Mouse (Mus musculus) testis, adult 2 months (tissue): ENCODE results near the gene Casz1. TPM values are rescaled to one million over a fixed set of nuclear protein-coding genes. Genes with fewer than 3 reads are reported as not detected.
A peak's percentile ranks its signal among the peaks of the same experiment; 100 is the strongest.

Experiments used
- H3K27ac ChIP-seq: fragments of 200-500 bp; 2 replicates; pipeline ENCODE4 v1.5.1; 2012; ENCODE audit warnings: low read depth, low read length; ENCODE audit not compliant: control insufficient read depth, insufficient read depth
- H3K27me3 ChIP-seq: fragments of 200-500 bp; 2 replicates; pipeline ENCODE4 v1.6.1; 2012; ENCODE audit warnings: mild to moderate bottlenecking, low read length, moderate library complexity; ENCODE audit not compliant: control insufficient read depth, insufficient read depth
- H3K36me3 ChIP-seq: fragments of 200-500 bp; 2 replicates; pipeline ENCODE4 v1.6.1; 2012; ENCODE audit warnings: mild to moderate bottlenecking, low read length; ENCODE audit not compliant: control insufficient read depth, insufficient read depth
- H3K4me1 ChIP-seq: fragments of 200-500 bp; 2 replicates; pipeline ENCODE4 v1.6.1; 2012; ENCODE audit warnings: low read length; ENCODE audit not compliant: control insufficient read depth, insufficient read depth
- H3K4me3 ChIP-seq: fragments of 200-500 bp; 2 replicates; pipeline ENCODE4 v1.5.1; 2012; ENCODE audit warnings: low read depth, mild to moderate bottlenecking, low read length, moderate library complexity, mixed read lengths; ENCODE audit not compliant: control insufficient read depth
- CTCF ChIP-seq: fragments of 200-500 bp; IDR thresholded peaks from 2 replicates; pipeline ENCODE4 v1.5.1; 2012; ENCODE audit warnings: low read depth, mild to moderate bottlenecking, inconsistent platforms, low read length, moderate library complexity; ENCODE audit not compliant: control insufficient read depth, insufficient read depth, insufficient replicate concordance
- POLR2A ChIP-seq: fragments of 200-500 bp; IDR thresholded peaks from 2 replicates; pipeline ENCODE4 v1.6.1; 2012; ENCODE audit warnings: low read depth, mild to moderate bottlenecking, inconsistent platforms, low read length, moderate library complexity; ENCODE audit not compliant: control insufficient read depth
- polyA plus RNA-seq: library from polyadenylated mRNA; depleted of rRNA; stranded (reverse); fragments of >200 nt; gene quantifications from 2 replicates; pipeline ENCODE4 v1.2.3, GENCODE M21; 2012; rRNA removed

Casz1 gene
- 8.5 and 9.8 TPM in 2 replicates for polyA plus RNA-seq

- Histone ChIP-seq H3K4me1 (peaks cover 14% of the 10 kb centered on the region), H3K27me3 (peaks cover 5% of the 10 kb centered on the region)
- TF ChIP-seq POLR2A (no peak), CTCF (no peak)
Measured at GRCm38 (mm10) chr4:148804137-148804779, at the start of gene Casz1. Gene Casz1, plus strand, starts transcription at chr4:148804429.

GRCm38 (mm10) chr4:148758863-148759262, 45.4 kb upstream of the Casz1 start:
- Histone ChIP-seq H3K27ac (no peak overlapping the region), H3K4me1 (no peaks in the 10 kb centered on the region), H3K4me3 (no peak overlapping the region), H3K36me3 (no peaks in the 10 kb centered on the region), H3K27me3 (no peaks in the 10 kb centered on the region)
- no peak for TF ChIP-seq CTCF
- TF ChIP-seq POLR2A, result no peak

More at GRCm38 (mm10) chr4:148804137-148804779, at the start of gene Casz1:
- Histone ChIP-seq H3K36me3 (no peaks in the 10 kb centered on the region), H3K4me3 (peak within 1 kb of the TSS; percentile 66), H3K27ac (no peak within 1 kb of the TSS)

- Histone ChIP-seq H3K4me1 (no peaks in the 10 kb centered on the region), H3K4me3 (no peak overlapping the region), H3K27ac (no peak overlapping the region), H3K36me3 (no peaks in the 10 kb centered on the region), H3K27me3 (no peaks in the 10 kb centered on the region)
- TF ChIP-seq CTCF, result no peak
Measured at GRCm38 (mm10) chr4:148760152-148760551, 44.1 kb upstream of the Casz1 start.

- H3K36me3 ChIP-seq, result no peaks in the 10 kb centered on the region
- H3K4me3 ChIP-seq, result no peak overlapping the region
- no peak overlapping the region for H3K27ac ChIP-seq
- TF ChIP-seq POLR2A (no peak), CTCF (no peak)
- H3K27me3 ChIP-seq, result no peaks in the 10 kb centered on the region
- H3K4me1 ChIP-seq, result peaks cover 4% of the 10 kb centered on the region; the same call in 1 of the 2 replicates
Measured at GRCm38 (mm10) chr4:148766021-148766775, 38.0 kb upstream of the Casz1 start.

- Histone ChIP-seq H3K4me1 (peaks cover 4% of the 10 kb centered on the region; the same call in 1 of the 2 replicates), H3K27ac (no peak overlapping the region), H3K4me3 (no peak overlapping the region), H3K27me3 (no peaks in the 10 kb centered on the region), H3K36me3 (no peaks in the 10 kb centered on the region)
- TF ChIP-seq CTCF (no peak), POLR2A (no peak)
Measured at GRCm38 (mm10) chr4:148767655-148768305, 36.4 kb upstream of the Casz1 start.

GRCm38 (mm10) chr4:148768649-148769048, 35.6 kb upstream of the Casz1 start:
- H3K4me1 ChIP-seq, result peaks cover 4% of the 10 kb centered on the region; the same call in 1 of the 2 replicates
- no peaks in the 10 kb centered on the region for H3K27me3 ChIP-seq
- no peaks in the 10 kb centered on the region for H3K36me3 ChIP-seq
- no peak overlapping the region for H3K27ac ChIP-seq
- TF ChIP-seq POLR2A (no peak), CTCF (no peak)
- H3K4me3 ChIP-seq, result no peak overlapping the region
